Mouse (Mus musculus) forebrain, embryonic 13.5 days (tissue): Measurements from ENCODE around the gene Zfp248. TPM values are rescaled to one million over a fixed set of nuclear protein-coding genes. Genes with fewer than 3 reads are reported as not detected.

Source experiments
- ATAC-seq: fragments of 200-750 bp; cut with Nextera tagmentation; 2 replicates; pipeline ENCODE4 v1.8.0; 2017
- H3K27ac ChIP-seq: fragments of 300-500 bp; sonication (generic); 2 replicates; pipeline ENCODE4 v1.5.1; 2015; ENCODE audit warnings: inconsistent platforms, mild to moderate bottlenecking, moderate library complexity
- H3K27me3 ChIP-seq: fragments of 300-500 bp; sonication (generic); 2 replicates; pipeline ENCODE4 v1.6.1; 2015; ENCODE audit warnings: mild to moderate bottlenecking, inconsistent platforms
- H3K36me3 ChIP-seq: fragments of 300-500 bp; sonication (generic); 2 replicates; pipeline ENCODE4 v1.6.1; 2015; ENCODE audit warnings: mild to moderate bottlenecking, inconsistent platforms; ENCODE audit not compliant: poor library complexity, severe bottlenecking
- H3K4me1 ChIP-seq: fragments of 300-500 bp; sonication (generic); 2 replicates; pipeline ENCODE4 v1.6.1; 2015; ENCODE audit warnings: inconsistent platforms
- H3K4me2 ChIP-seq: fragments of 300-500 bp; sonication (generic); 2 replicates; pipeline ENCODE4 v1.6.1; 2015; ENCODE audit warnings: inconsistent platforms, mild to moderate bottlenecking, moderate library complexity
- H3K4me3 ChIP-seq: fragments of 300-500 bp; sonication (generic); 2 replicates; pipeline ENCODE4 v1.5.1; 2015; ENCODE audit warnings: mild to moderate bottlenecking, inconsistent platforms
- H3K9ac ChIP-seq: fragments of 300-500 bp; sonication (generic); 2 replicates; pipeline ENCODE4 v1.6.1; 2015; ENCODE audit warnings: mild to moderate bottlenecking, inconsistent platforms
- H3K9me3 ChIP-seq: fragments of 300-500 bp; sonication (generic); replicated peaks from 2 replicates; pipeline ENCODE4 v1.6.1; 2016; ENCODE audit warnings: inconsistent platforms
- WGBS: fragments of 180-500 bp; shearing (Covaris S2); methylation state at CpG from one replicate; pipeline ENCODE4 v1.1.7; 2015; 5-methylcytosine and 5-hydroxymethylcytosine counted together
- polyA plus RNA-seq: library from polyadenylated mRNA; unstranded; fragments of >200 nt; fragmentation: Nextera tagmentation; extraction: Ambion mirVana; gene quantifications from 2 replicates; pipeline ENCODE4 v1.2.1, GENCODE M21; 2015

Zfp248 gene
- polyA plus RNA-seq, 1 experiment from 2014 or later = 10.2 TPM

- no peaks in the 10 kb centered on the region for H3K9me3 ChIP-seq
- peak; percentile 98 for ATAC-seq
- peak within 1 kb of the TSS; percentile 74 for H3K4me2 ChIP-seq
- H3K9ac ChIP-seq = peak within 1 kb of the TSS; percentile 91
- H3K27me3 ChIP-seq = no peaks in the 10 kb centered on the region
- H3K4me1 ChIP-seq = peaks cover 15% of the 10 kb centered on the region
- WGBS = under 1% methylated on average over 67 of the region's 67 CpGs
- H3K4me3 ChIP-seq = peak within 1 kb of the TSS; percentile 92
- peaks cover 30% of the 10 kb centered on the region for H3K36me3 ChIP-seq
- H3K27ac ChIP-seq = peak within 1 kb of the TSS; percentile 83
These were observed 36.0 kb downstream of the Zfp248 start, which contains the start of gene Bms1 for GRCm38 (mm10) chr6:118419050-118419920. Gene Bms1, minus strand, starts transcription at chr6:118419474.

GRCm38 (mm10) chr6:118410428-118410827 is 44.9 kb downstream of the Zfp248 start:
- Histone ChIP-seq H3K9ac (no peak overlapping the region), H3K36me3 (peaks cover 83% of the 10 kb centered on the region), H3K27me3 (no peaks in the 10 kb centered on the region), H3K4me3 (no peak overlapping the region), H3K9me3 (no peaks in the 10 kb centered on the region), H3K27ac (no peak overlapping the region), H3K4me1 (no peaks in the 10 kb centered on the region), H3K4me2 (no peak overlapping the region)
- no peak for ATAC-seq
- 77% methylated on average over 1 of the region's 1 CpGs for WGBS

- H3K27ac ChIP-seq = no peak overlapping the region
- peaks cover 84% of the 10 kb centered on the region for H3K36me3 ChIP-seq
- H3K9me3 ChIP-seq = no peaks in the 10 kb centered on the region
- WGBS = 94% methylated on average over 5 of the region's 5 CpGs
- H3K4me2 ChIP-seq = no peak overlapping the region
- no peak overlapping the region for H3K9ac ChIP-seq
- no peaks in the 10 kb centered on the region for H3K4me1 ChIP-seq
- no peaks in the 10 kb centered on the region for H3K27me3 ChIP-seq
- no peak overlapping the region for H3K4me3 ChIP-seq
- no peak for ATAC-seq
These were observed 46.8 kb downstream of the Zfp248 start for GRCm38 (mm10) chr6:118408510-118408909.

GRCm38 (mm10) chr6:118406421-118406820 is 48.9 kb downstream of the Zfp248 start:
- 75% methylated on average over 4 of the region's 4 CpGs for WGBS
- H3K4me3 ChIP-seq = no peak overlapping the region

GRCm38 (mm10) chr6:118390746-118391145 is 64.6 kb downstream of the Zfp248 start:
- no peak for ATAC-seq
- H3K36me3 ChIP-seq = peaks cover 75% of the 10 kb centered on the region
- H3K9me3 ChIP-seq = no peaks in the 10 kb centered on the region
- no peaks in the 10 kb centered on the region for H3K4me1 ChIP-seq
- H3K9ac ChIP-seq = no peak overlapping the region
- no peak overlapping the region for H3K4me3 ChIP-seq
- no peaks in the 10 kb centered on the region for H3K27me3 ChIP-seq
- no peak overlapping the region for H3K27ac ChIP-seq
- no peak overlapping the region for H3K4me2 ChIP-seq

More at GRCm38 (mm10) chr6:118406421-118406820, 48.9 kb downstream of the Zfp248 start:
- Histone ChIP-seq H3K9ac (no peak overlapping the region), H3K9me3 (no peaks in the 10 kb centered on the region), H3K4me2 (no peak overlapping the region), H3K27ac (no peak overlapping the region), H3K4me1 (no peaks in the 10 kb centered on the region), H3K36me3 (peaks cover 81% of the 10 kb centered on the region), H3K27me3 (no peaks in the 10 kb centered on the region)
- ATAC-seq = no peak

- no peak for ATAC-seq
- no peak overlapping the region for H3K9ac ChIP-seq
- 94% methylated on average over 3 of the region's 3 CpGs for WGBS
- H3K4me3 ChIP-seq = no peak overlapping the region
- H3K36me3 ChIP-seq = peaks cover 71% of the 10 kb centered on the region
- no peak overlapping the region for H3K27ac ChIP-seq
- H3K4me1 ChIP-seq = no peaks in the 10 kb centered on the region
- H3K27me3 ChIP-seq = no peaks in the 10 kb centered on the region
- H3K4me2 ChIP-seq = no peak overlapping the region
- no peaks in the 10 kb centered on the region for H3K9me3 ChIP-seq
These were observed 69.4 kb downstream of the Zfp248 start for GRCm38 (mm10) chr6:118385962-118386361.

- WGBS = 87% methylated on average over 4 of the region's 4 CpGs
- Histone ChIP-seq H3K27me3 (peaks cover 8% of the 10 kb centered on the region), H3K4me2 (no peak overlapping the region), H3K9me3 (no peaks in the 10 kb centered on the region), H3K27ac (no peak overlapping the region), H3K4me1 (peaks cover 5% of the 10 kb centered on the region; the same call in 1 of the 2 replicates), H3K36me3 (peaks cover 46% of the 10 kb centered on the region), H3K9ac (no peak overlapping the region), H3K4me3 (no peak overlapping the region)
- no peak for ATAC-seq
These were observed 74.1 kb downstream of the Zfp248 start for GRCm38 (mm10) chr6:118381234-118381633.

- Histone ChIP-seq H3K4me1 (peaks cover 5% of the 10 kb centered on the region; the same call in 1 of the 2 replicates), H3K9ac (no peak overlapping the region), H3K4me3 (no peak overlapping the region), H3K27ac (no peak overlapping the region), H3K4me2 (no peak overlapping the region), H3K27me3 (peaks cover 10% of the 10 kb centered on the region), H3K36me3 (peaks cover 40% of the 10 kb centered on the region), H3K9me3 (no peaks in the 10 kb centered on the region)
- ATAC-seq = no peak
- WGBS = 61% methylated on average over 3 of the region's 3 CpGs
These were observed 74.7 kb downstream of the Zfp248 start for GRCm38 (mm10) chr6:118380630-118381029.

- no peak overlapping the region for H3K9ac ChIP-seq
- peaks cover 14% of the 10 kb centered on the region for H3K27me3 ChIP-seq
- peaks cover 5% of the 10 kb centered on the region; the same call in 1 of the 2 replicates for H3K4me1 ChIP-seq
- peak; percentile 89 for ATAC-seq
- 35% methylated on average over 20 of the region's 20 CpGs for WGBS
- no peak overlapping the region for H3K27ac ChIP-seq
- H3K4me3 ChIP-seq = no peak overlapping the region
- H3K36me3 ChIP-seq = peaks cover 33% of the 10 kb centered on the region
- no peaks in the 10 kb centered on the region for H3K9me3 ChIP-seq
- H3K4me2 ChIP-seq = 0 out of 2 replicates have a peak overlapping the region, but pooled peaks have one; percentile 17
These were observed 75.7 kb downstream of the Zfp248 start for GRCm38 (mm10) chr6:118379451-118380167.

GRCm38 (mm10) chr6:118377611-118378010 is 77.7 kb downstream of the Zfp248 start:
- H3K9ac ChIP-seq = no peak overlapping the region
- no peak overlapping the region for H3K27ac ChIP-seq
- no peaks in the 10 kb centered on the region for H3K9me3 ChIP-seq
- no peak for ATAC-seq
- peaks cover 14% of the 10 kb centered on the region for H3K27me3 ChIP-seq
- no peak overlapping the region for H3K4me2 ChIP-seq
- H3K36me3 ChIP-seq = peaks cover 13% of the 10 kb centered on the region
- peaks cover 5% of the 10 kb centered on the region; the same call in 1 of the 2 replicates for H3K4me1 ChIP-seq
- no peak overlapping the region for H3K4me3 ChIP-seq
- 48% methylated on average over 8 of the region's 10 CpGs for WGBS
